Mouse (Mus musculus) forebrain, embryonic 12.5 days (tissue): ENCODE measurements around the gene Zfp710. TPM values are rescaled to one million over a fixed set of nuclear protein-coding genes. Genes with fewer than 3 reads are reported as not detected.
A peak's percentile ranks its signal among the peaks of the same experiment; 100 is the strongest.

Experiments
- ATAC-seq: fragments of 200-750 bp; cut with Nextera tagmentation; 2 replicates; pipeline ENCODE4 v1.8.0; 2017; ENCODE audit warnings: moderate TSS enrichment; ENCODE audit not compliant: low FRiP score
- H3K27ac ChIP-seq: fragments of 300-500 bp; sonication (generic); 2 replicates; pipeline ENCODE4 v1.5.1; 2016; ENCODE audit warnings: mild to moderate bottlenecking
- H3K27me3 ChIP-seq: fragments of 300-500 bp; sonication (generic); 2 replicates; pipeline ENCODE4 v1.6.1; 2016; ENCODE audit warnings: mild to moderate bottlenecking
- H3K36me3 ChIP-seq: fragments of 300-500 bp; sonication (generic); replicated peaks from 2 replicates; pipeline ENCODE4 v1.6.1; 2016; ENCODE audit warnings: mild to moderate bottlenecking
- H3K4me1 ChIP-seq: fragments of 300-500 bp; sonication (generic); 2 replicates; pipeline ENCODE4 v1.6.1; 2016
- H3K4me2 ChIP-seq: fragments of 300-500 bp; sonication (generic); 2 replicates; pipeline ENCODE4 v1.6.1; 2016; ENCODE audit warnings: mild to moderate bottlenecking, moderate library complexity
- H3K4me3 ChIP-seq: fragments of 300-500 bp; sonication (generic); replicated peaks from 2 replicates; pipeline ENCODE4 v1.5.1; 2016; ENCODE audit warnings: mild to moderate bottlenecking
- H3K9ac ChIP-seq: fragments of 300-500 bp; sonication (generic); 2 replicates; pipeline ENCODE4 v1.6.1; 2016; ENCODE audit warnings: mild to moderate bottlenecking
- H3K9me3 ChIP-seq: fragments of 300-500 bp; sonication (generic); 2 replicates; pipeline ENCODE4 v1.6.1; 2016
- WGBS: fragments of 180-500 bp; shearing (Covaris S2); methylation state at CpG from one replicate; pipeline ENCODE4 v1.1.7; 2016; 5-methylcytosine and 5-hydroxymethylcytosine counted together
- polyA plus RNA-seq: library from polyadenylated mRNA; unstranded; fragments of >200 nt; fragmentation: Nextera tagmentation; extraction: Ambion mirVana; gene quantifications from 2 replicates; pipeline ENCODE4 v1.2.1, GENCODE M21; 2016

The Zfp710 gene
- polyA plus RNA-seq, 1 experiment from 2014 or later: 30.5 TPM

GRCm38 (mm10) chr7:80076961-80077716, 52.5 kb downstream of the Zfp710 start:
- Histone ChIP-seq H3K9ac (peak overlapping the region; percentile 12; the same call in 1 of the 2 replicates), H3K9me3 (no peaks in the 10 kb centered on the region), H3K27ac (peak overlapping the region; percentile 89), H3K27me3 (no peaks in the 10 kb centered on the region), H3K4me1 (peaks cover 66% of the 10 kb centered on the region), H3K4me3 (no peak overlapping the region), H3K36me3 (peaks cover 12% of the 10 kb centered on the region), H3K4me2 (no peak overlapping the region)
- WGBS: 51% methylated on average over 6 of the region's 6 CpGs
- ATAC-seq: peak; percentile 22; the same call in 1 of the 2 replicates

- H3K4me1 ChIP-seq: peaks cover 60% of the 10 kb centered on the region
- no peak for ATAC-seq
- no peak overlapping the region for H3K27ac ChIP-seq
- no peak overlapping the region for H3K4me2 ChIP-seq
- H3K4me3 ChIP-seq: no peak overlapping the region
- H3K36me3 ChIP-seq: peaks cover 18% of the 10 kb centered on the region
- no peaks in the 10 kb centered on the region for H3K27me3 ChIP-seq
- 72% methylated on average over 9 of the region's 9 CpGs for whole genome bisulfite sequencing
- no peaks in the 10 kb centered on the region for H3K9me3 ChIP-seq
- no peak overlapping the region for H3K9ac ChIP-seq
These were observed 53.2 kb downstream of the Zfp710 start for GRCm38 (mm10) chr7:80077801-80078200.

GRCm38 (mm10) chr7:80078792-80079301, 54.2 kb downstream of the Zfp710 start:
- no peaks in the 10 kb centered on the region for H3K27me3 ChIP-seq
- H3K36me3 ChIP-seq: peaks cover 29% of the 10 kb centered on the region
- H3K4me3 ChIP-seq: no peak overlapping the region
- no peak for ATAC-seq
- no peak overlapping the region for H3K4me2 ChIP-seq
- H3K27ac ChIP-seq: peak overlapping the region; percentile 73
- peaks cover 53% of the 10 kb centered on the region for H3K4me1 ChIP-seq
- no peak overlapping the region for H3K9ac ChIP-seq
- WGBS: 63% methylated on average over 14 of the region's 14 CpGs
- no peaks in the 10 kb centered on the region for H3K9me3 ChIP-seq

GRCm38 (mm10) chr7:80081586-80082554, 57.3 kb downstream of the Zfp710 start:
- H3K9me3 ChIP-seq: no peaks in the 10 kb centered on the region
- H3K27me3 ChIP-seq: no peaks in the 10 kb centered on the region
- no peak overlapping the region for H3K4me2 ChIP-seq
- WGBS: 95% methylated on average over 42 of the region's 42 CpGs
- no peak overlapping the region for H3K9ac ChIP-seq
- H3K36me3 ChIP-seq: peaks cover 48% of the 10 kb centered on the region
- ATAC-seq: no peak
- no peak overlapping the region for H3K4me3 ChIP-seq
- peaks cover 22% of the 10 kb centered on the region for H3K4me1 ChIP-seq
- H3K27ac ChIP-seq: no peak overlapping the region

DNA sequence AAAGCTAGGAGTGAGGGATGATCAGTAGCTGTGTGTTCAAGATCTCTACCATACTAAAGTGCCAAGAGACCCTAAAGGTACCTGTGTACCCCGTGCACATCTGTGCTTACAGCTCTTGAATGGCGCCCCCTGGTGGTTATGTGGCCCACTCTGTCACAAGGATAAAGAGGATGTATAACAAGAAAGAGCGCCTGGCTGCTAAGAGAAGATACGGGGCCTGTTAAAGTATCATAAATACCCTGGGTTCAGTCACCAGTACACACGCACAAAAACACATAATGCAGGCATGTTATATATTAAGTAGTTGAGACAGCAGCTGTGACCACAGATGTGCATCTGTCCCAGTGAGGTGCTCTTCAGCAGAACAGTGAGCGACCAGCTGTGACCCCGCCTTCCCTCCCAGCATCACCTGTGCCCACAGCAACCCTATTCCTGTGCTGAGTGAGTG, 59.9 kb downstream of the Zfp710 start:
- H3K9me3 ChIP-seq: no peaks in the 10 kb centered on the region
- WGBS: 70% methylated on average over 7 of the region's 7 CpGs
- ATAC-seq: no peak
- H3K9ac ChIP-seq: no peak overlapping the region
- no peak overlapping the region for H3K4me2 ChIP-seq
- H3K4me3 ChIP-seq: no peak overlapping the region
- H3K27ac ChIP-seq: no peak overlapping the region
- H3K27me3 ChIP-seq: no peaks in the 10 kb centered on the region
- H3K4me1 ChIP-seq: 0 out of 2 replicates have a peak, but pooled peaks cover 2% of the 10 kb centered on the region
- peaks cover 73% of the 10 kb centered on the region for H3K36me3 ChIP-seq

GRCm38 (mm10) chr7:80085970-80086715, 61.5 kb downstream of the Zfp710 start:
- no peak for ATAC-seq
- Histone ChIP-seq H3K4me3 (no peak overlapping the region), H3K36me3 (peaks cover 88% of the 10 kb centered on the region), H3K27me3 (no peaks in the 10 kb centered on the region), H3K27ac (no peak overlapping the region), H3K9ac (no peak overlapping the region), H3K4me1 (no peaks in the 10 kb centered on the region), H3K4me2 (no peak overlapping the region), H3K9me3 (no peaks in the 10 kb centered on the region)
- WGBS: 86% methylated on average over 33 of the region's 33 CpGs

DNA sequence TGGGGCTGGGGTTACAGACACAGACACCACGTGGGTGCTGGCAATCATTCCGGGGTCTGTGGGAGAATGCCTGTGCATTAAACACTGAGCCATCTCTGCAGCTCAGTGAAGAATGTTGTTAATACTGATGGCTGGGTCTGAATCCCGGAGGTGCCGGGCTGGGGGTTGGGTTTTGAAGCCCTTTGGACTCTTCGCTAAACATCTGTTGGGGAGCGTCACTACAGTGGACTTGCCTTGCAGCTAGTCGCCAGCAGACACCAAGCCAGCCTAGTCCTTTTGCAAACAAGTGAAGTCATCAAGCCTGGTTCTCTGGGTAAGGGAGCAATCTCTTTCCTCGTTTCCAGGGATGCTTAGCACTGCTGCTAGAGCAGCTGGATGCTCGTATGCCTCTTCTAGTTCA, 63.6 kb downstream of the Zfp710 start:
- Histone ChIP-seq H3K27ac (no peak overlapping the region), H3K9ac (no peak overlapping the region), H3K27me3 (no peaks in the 10 kb centered on the region), H3K4me1 (no peaks in the 10 kb centered on the region), H3K4me2 (no peak overlapping the region), H3K36me3 (peaks cover 85% of the 10 kb centered on the region), H3K4me3 (no peak overlapping the region), H3K9me3 (no peaks in the 10 kb centered on the region)
- WGBS: 86% methylated on average over 9 of the region's 9 CpGs
- no peak for ATAC-seq

DNA sequence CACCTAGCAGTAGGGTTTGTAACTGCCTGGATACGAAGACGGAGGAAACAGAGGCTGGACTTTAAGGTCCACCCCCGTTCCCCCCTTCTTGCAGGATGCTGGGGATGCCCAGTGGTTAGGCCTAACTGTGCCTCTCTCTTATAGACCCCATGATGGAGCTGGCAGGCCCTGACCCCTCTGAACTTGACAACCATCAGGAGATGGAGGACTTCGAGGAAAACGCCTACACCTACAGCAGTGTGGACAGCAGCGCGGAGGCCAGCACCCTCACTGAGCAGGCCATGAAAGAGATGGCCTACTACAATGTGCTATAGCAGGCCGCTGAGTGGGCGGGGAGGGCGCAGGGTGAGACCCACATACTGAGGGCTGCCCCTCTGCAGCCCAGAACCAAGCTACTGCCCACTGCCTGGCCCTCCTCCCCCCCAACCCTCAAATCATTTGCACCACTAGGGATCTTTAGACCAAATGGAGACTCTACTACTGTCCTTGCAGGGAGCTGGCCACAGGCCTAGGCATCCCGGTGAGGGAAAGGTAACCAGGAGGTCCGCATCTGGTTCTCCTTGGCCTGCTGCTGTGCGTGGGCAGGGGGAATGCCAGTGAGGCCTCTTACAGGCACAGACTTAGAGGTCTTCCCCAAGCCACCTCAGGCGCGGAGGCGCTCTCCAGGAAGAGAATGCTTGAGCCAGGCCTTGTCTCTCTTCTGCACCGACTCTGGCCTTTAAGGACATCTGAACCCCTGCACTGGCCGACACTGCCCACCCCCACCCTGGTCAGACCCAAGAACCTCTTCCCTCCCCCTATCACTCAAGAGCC, 65.8 kb downstream of the Zfp710 start:
- WGBS: 86% methylated on average over 18 of the region's 18 CpGs
- no peak for ATAC-seq
- Histone ChIP-seq H3K4me2 (no peak overlapping the region), H3K9me3 (no peaks in the 10 kb centered on the region), H3K27ac (0 out of 2 replicates have a peak overlapping the region, but pooled peaks have one; percentile 42), H3K27me3 (no peaks in the 10 kb centered on the region), H3K36me3 (peaks cover 97% of the 10 kb centered on the region), H3K4me3 (no peak overlapping the region), H3K9ac (no peak overlapping the region), H3K4me1 (no peaks in the 10 kb centered on the region)

DNA sequence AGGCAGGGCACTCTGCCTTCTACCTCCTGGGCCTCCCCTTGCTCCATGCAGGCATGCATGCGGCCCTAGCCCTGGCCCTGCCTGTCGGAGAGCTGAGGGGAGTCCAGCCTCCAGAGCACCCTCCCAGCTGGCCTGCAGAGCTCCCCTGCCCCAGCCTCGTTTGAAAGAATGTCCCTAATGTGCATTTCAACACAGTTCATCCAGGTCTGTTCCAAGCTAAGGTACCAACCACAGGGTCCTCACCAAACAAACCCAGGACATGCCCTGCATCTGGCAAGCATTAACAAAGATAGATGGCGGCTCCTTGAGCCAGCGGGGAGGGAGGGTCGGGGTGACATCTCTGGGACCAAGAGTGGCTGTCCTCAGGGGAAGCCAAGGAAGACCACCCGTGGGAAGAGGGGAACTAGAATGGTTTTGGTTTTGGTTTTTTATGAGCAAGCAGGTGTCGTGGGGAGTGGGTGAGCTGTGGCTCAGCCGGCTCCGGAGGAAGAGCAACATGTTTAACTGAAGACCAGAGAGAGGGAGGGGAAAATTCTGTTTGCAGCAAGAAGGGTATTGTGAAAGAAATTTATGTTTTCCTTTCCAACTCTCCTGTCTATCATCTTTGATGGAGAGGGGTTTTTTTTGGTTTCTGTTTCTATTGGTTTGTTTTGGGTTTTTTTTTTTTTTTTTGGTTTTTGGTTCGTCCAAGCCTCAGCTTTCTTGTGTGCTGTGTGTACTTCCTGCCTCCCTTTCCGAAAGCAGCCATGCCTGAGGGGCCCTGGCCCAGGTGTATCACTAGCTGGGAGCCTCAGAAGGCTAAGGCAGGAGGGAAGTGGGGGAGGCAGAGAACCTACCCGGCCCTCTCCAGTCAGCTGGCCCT, 66.6 kb downstream of the Zfp710 start:
- WGBS: 72% methylated on average over 13 of the region's 13 CpGs
- ATAC-seq: no peak
- peaks cover 97% of the 10 kb centered on the region for H3K36me3 ChIP-seq

DNA sequence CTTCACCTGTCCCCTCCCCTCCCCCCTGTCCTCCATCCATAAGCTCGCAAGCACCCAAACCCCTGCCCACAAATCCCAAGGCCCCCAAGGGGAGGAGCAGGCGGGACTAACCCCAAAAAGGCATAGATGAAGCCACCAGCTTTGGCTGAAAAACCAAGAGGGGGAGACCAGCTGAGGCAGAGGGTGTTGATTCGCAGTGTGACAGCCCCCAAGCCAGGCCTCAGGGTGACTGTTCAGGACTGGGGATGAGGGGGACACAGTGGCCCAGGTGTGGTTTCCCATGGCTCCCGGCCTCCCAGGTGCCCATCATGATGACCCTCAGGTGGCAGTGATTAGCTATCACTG, 67.2 kb downstream of the Zfp710 start:
- Histone ChIP-seq H3K4me3 (no peak overlapping the region), H3K27me3 (no peaks in the 10 kb centered on the region), H3K9ac (no peak overlapping the region), H3K36me3 (peaks cover 97% of the 10 kb centered on the region), H3K4me2 (no peak overlapping the region), H3K27ac (no peak overlapping the region), H3K4me1 (no peaks in the 10 kb centered on the region), H3K9me3 (no peaks in the 10 kb centered on the region)
- whole genome bisulfite sequencing: 84% methylated on average over 4 of the region's 4 CpGs
- ATAC-seq: no peak

More for the DNA sequence above, 66.6 kb downstream of the Zfp710 start:
- H3K4me3 ChIP-seq: no peak overlapping the region
- no peak overlapping the region for H3K4me2 ChIP-seq
- no peak overlapping the region for H3K9ac ChIP-seq
- H3K4me1 ChIP-seq: no peaks in the 10 kb centered on the region
- no peaks in the 10 kb centered on the region for H3K27me3 ChIP-seq
- H3K9me3 ChIP-seq: no peaks in the 10 kb centered on the region
- 0 out of 2 replicates have a peak overlapping the region, but pooled peaks have one; percentile 42 for H3K27ac ChIP-seq
